Mouse (Mus musculus): ENCODE results near the gene Cngb1. TPM values are rescaled to one million over a fixed set of nuclear protein-coding genes. Genes with fewer than 3 reads are reported as not detected.

The Cngb1 gene
- polyA plus RNA-seq, 1 experiment from 2014 or later: 0.52 TPM

DNA sequence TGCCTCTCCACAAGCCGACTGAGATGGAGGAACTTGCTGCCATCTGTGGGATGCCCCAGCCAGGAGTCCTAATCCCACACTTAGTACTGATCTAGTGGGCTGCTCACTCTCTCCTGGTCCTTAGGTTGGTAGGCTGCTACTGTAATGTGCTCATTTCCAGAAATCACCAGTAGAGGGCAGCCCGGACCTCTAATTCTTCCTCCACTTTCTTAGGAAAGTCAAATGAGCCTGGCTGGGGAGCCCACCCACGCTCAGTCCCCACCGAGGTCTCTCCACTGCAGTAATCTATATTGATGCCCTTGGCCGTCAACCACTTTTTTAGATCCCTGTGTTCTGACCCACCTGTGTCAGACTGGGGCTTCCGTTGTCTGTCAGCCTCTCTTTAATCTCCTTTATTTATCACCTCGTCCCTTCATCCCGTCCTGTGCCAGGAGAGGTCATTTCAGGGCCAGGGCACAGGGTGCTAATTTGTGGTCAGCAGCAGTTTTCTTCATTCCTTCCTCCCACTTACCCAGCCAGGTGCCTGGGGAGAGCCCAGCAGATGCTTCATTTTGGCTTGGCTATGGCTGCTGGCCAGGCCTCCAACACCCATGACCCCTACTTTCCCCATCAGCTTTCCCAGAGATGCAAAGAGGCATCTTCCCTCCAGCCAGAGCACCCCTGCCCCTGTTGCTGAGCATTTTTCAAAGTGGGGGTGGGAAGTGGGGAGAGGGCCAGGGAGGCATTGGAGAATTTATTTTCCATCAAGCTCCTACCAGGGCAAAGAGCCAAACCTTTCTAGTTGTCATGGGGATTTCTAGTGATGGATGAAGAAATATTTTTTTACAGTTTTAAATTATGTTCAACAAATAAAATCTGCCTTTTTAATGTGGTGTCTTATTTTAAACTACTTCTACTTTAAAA is 40.5 kb upstream of the Cngb1 start:
- peak; percentile 88 for DNase-seq (ENCODE audit: low spot score)
- no peak overlapping the region for H3K4me2 ChIP-seq (ENCODE audit: low read length)
- peaks cover 14% of the 10 kb centered on the region for H3K4me1 ChIP-seq (ENCODE audit: control insufficient read depth, insufficient read depth, low read length)
- H3K27ac ChIP-seq (ENCODE audit: low read depth, low read length): no peak overlapping the region
- no peaks in the 10 kb centered on the region for H3K9me3 ChIP-seq (replicated peaks; ENCODE audit: control insufficient read depth, low read length)
- H3K36me3 ChIP-seq (ENCODE audit: control insufficient read depth, insufficient read depth, low read length): peaks cover 32% of the 10 kb centered on the region
- ATAC-seq: peak; percentile 64
- no peak overlapping the region for H3K4me3 ChIP-seq (ENCODE audit: low read depth, low read length)
- H3K27me3 ChIP-seq (replicated peaks; ENCODE audit: control insufficient read depth, insufficient read depth, low read length): no peaks in the 10 kb centered on the region
- 41% methylated on average over 8 of the region's 8 CpGs for whole genome bisulfite sequencing
- no peak overlapping the region for H3K9ac ChIP-seq (ENCODE audit: low read length)

DNA sequence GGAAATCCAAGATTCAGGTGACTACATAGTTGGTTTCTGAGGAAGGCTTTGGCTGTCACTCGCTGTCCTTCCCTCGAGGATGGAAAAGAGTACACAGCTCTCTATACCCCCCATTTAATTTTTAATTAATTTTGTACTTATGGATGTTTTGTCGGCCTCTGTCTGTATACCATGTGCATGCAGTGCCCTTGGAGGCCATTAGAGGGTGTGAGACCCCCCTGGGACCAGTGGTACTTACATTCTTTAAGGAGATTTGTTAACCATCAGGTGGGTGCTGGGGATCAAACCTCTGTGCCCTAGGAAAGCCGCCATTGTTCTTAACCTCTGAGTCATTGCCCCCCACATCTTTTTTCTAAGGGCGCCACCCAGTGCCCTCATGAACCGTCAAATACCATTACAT is 38.3 kb upstream of the Cngb1 start:
- H3K27ac ChIP-seq (ENCODE audit: low read depth, low read length): no peak overlapping the region
- no peak overlapping the region for H3K9ac ChIP-seq (ENCODE audit: low read length)
- DNase-seq (ENCODE audit: low spot score) (no peak), ATAC-seq (no peak)
- H3K36me3 ChIP-seq (ENCODE audit: control insufficient read depth, insufficient read depth, low read length): peaks cover 48% of the 10 kb centered on the region
- H3K4me1 ChIP-seq (ENCODE audit: control insufficient read depth, insufficient read depth, low read length): peaks cover 6% of the 10 kb centered on the region
- no peaks in the 10 kb centered on the region for H3K9me3 ChIP-seq (replicated peaks; ENCODE audit: control insufficient read depth, low read length)
- no peak overlapping the region for H3K4me2 ChIP-seq (ENCODE audit: low read length)
- 79% methylated on average over 6 of the region's 6 CpGs for WGBS
- no peak overlapping the region for H3K4me3 ChIP-seq (ENCODE audit: low read depth, low read length)
- no peaks in the 10 kb centered on the region for H3K27me3 ChIP-seq (replicated peaks; ENCODE audit: control insufficient read depth, insufficient read depth, low read length)

DNA sequence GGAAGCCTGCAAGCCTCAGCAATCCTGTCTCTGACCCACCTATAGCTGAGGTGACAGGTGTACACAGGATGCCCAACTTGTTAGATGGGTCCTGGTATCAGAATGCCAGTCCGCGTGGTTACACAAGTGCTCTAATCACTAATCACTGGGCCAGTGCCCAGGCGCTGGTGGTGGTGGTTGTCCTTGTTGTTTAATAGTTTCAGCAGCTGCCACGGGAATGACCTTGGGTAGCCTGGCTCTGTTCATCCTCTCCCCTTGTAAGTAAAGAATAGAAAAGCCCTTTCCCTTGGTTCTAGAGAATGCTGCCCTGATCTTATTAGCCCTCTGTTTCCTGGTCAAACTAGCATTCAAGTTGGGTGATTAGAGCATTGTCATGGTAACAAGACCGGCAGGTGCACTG is 35.3 kb upstream of the Cngb1 start:
- H3K27me3 ChIP-seq (replicated peaks; ENCODE audit: control insufficient read depth, insufficient read depth, low read length): no peaks in the 10 kb centered on the region
- DNase-seq (ENCODE audit: low spot score): no peak
- no peaks in the 10 kb centered on the region for H3K4me1 ChIP-seq (ENCODE audit: control insufficient read depth, insufficient read depth, low read length)
- no peak overlapping the region for H3K9ac ChIP-seq (ENCODE audit: low read length)
- H3K9me3 ChIP-seq (replicated peaks; ENCODE audit: control insufficient read depth, low read length): no peaks in the 10 kb centered on the region
- WGBS: 45% methylated on average over 5 of the region's 5 CpGs
- H3K4me2 ChIP-seq (ENCODE audit: low read length): no peak overlapping the region
- no peak for ATAC-seq
- H3K27ac ChIP-seq (ENCODE audit: low read depth, low read length): no peak overlapping the region
- H3K36me3 ChIP-seq (ENCODE audit: control insufficient read depth, insufficient read depth, low read length): peaks cover 67% of the 10 kb centered on the region
- no peak overlapping the region for H3K4me3 ChIP-seq (ENCODE audit: low read depth, low read length)

DNA sequence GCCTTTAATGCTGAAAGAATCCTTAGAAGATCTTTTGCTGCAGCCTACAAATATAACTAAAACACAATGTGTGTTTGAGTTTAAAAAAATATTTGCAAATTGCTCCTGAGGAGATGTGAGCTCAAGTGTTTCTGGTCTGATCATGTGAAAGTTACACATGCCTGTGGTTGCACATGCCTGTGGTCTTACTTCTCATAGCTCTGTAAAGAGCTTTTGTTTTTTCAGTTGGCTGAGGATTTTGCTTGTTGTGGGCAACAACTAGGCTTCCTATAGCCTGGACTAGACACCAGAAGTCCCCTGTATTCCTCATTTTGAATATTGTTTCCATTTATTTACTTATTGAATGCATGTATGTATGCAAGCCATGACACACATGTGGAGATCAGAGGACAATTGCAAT is 30.0 kb upstream of the Cngb1 start:
- Histone ChIP-seq H3K27ac (ENCODE audit: low read depth, low read length) (no peak overlapping the region), H3K4me3 (ENCODE audit: low read depth, low read length) (no peak overlapping the region), H3K4me2 (ENCODE audit: low read length) (no peak overlapping the region), H3K9me3 (replicated peaks; ENCODE audit: control insufficient read depth, low read length) (no peaks in the 10 kb centered on the region), H3K9ac (ENCODE audit: low read length) (no peak overlapping the region), H3K36me3 (ENCODE audit: control insufficient read depth, insufficient read depth, low read length) (peaks cover 29% of the 10 kb centered on the region), H3K4me1 (ENCODE audit: control insufficient read depth, insufficient read depth, low read length) (no peaks in the 10 kb centered on the region), H3K27me3 (replicated peaks; ENCODE audit: control insufficient read depth, insufficient read depth, low read length) (no peaks in the 10 kb centered on the region)
- no peak for ATAC-seq
- no peak for DNase-seq (ENCODE audit: low spot score)

DNA sequence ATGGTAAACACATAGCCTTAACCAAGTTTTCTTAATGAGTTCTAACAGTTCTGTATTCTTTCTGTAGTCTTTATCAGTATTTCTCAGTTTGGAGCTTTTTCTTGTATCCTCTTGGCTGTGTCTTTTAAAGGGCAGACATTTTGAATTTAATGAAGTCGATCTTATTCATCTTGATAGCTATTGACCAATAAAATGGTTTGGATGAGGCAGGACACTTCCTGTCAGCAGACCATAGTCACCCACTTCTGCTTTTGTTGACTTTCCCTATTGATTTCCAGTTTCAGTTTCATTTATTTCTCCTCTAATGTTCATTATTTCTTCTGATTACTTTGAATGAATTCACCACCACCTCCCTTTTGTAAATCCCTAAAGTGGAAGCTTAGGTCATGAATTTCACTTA is 29.3 kb upstream of the Cngb1 start:
- Histone ChIP-seq H3K27me3 (replicated peaks; ENCODE audit: control insufficient read depth, insufficient read depth, low read length) (no peaks in the 10 kb centered on the region), H3K4me3 (ENCODE audit: low read depth, low read length) (no peak overlapping the region), H3K9ac (ENCODE audit: low read length) (no peak overlapping the region), H3K4me1 (ENCODE audit: control insufficient read depth, insufficient read depth, low read length) (peaks cover under 1% of the 10 kb centered on the region), H3K9me3 (replicated peaks; ENCODE audit: control insufficient read depth, low read length) (no peaks in the 10 kb centered on the region), H3K27ac (ENCODE audit: low read depth, low read length) (no peak overlapping the region), H3K36me3 (ENCODE audit: control insufficient read depth, insufficient read depth, low read length) (peaks cover 23% of the 10 kb centered on the region), H3K4me2 (ENCODE audit: low read length) (no peak overlapping the region)
- DNase-seq (ENCODE audit: low spot score) (no peak), ATAC-seq (no peak)
- WGBS: 94% methylated on average over 1 of the region's 1 CpGs

DNA sequence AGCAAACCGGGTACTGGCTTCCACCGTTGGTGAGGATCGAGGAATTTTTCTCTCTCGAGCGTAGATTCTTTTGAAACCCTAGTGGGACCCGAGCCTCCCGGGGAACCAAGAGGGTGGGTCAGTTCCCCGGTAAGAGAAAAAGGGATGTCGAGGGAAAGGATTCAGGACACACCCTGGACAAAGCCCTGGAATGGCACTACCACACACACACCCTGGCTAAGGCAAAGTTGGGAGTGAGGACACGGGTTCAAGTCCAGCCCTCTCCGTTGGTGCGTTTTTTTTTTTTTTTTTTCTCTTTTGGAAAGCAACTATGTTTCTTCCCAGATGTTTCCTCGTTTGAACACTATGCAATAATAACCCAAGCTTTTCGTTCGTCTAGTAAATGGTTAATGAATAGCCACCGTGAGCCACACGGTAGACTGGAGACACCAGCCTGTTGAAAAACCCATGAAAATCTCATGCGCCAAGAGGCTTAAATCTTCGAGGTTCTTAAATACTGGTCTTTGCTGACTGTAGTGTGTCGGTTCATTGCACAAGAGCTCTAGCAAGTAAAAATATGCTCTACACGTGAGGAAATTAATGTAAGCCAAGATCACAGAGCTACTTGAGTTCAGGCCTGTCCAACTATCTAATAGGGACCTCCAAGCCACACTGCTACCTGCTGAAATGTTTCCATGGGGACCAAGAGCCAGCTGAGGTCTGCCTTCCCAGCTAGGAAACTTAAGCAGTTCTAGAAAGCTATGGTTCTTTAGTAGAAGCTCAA is 26.2 kb upstream of the Cngb1 start:
- Histone ChIP-seq H3K4me1 (ENCODE audit: control insufficient read depth, insufficient read depth, low read length) (peaks cover 10% of the 10 kb centered on the region), H3K27me3 (replicated peaks; ENCODE audit: control insufficient read depth, insufficient read depth, low read length) (no peaks in the 10 kb centered on the region), H3K9me3 (replicated peaks; ENCODE audit: control insufficient read depth, low read length) (no peaks in the 10 kb centered on the region), H3K9ac (ENCODE audit: low read length) (peak overlapping the region; percentile 93), H3K4me3 (ENCODE audit: low read depth, low read length) (peak overlapping the region; percentile 68), H3K27ac (ENCODE audit: low read depth, low read length) (peak overlapping the region; percentile 94), H3K36me3 (ENCODE audit: control insufficient read depth, insufficient read depth, low read length) (peaks cover 23% of the 10 kb centered on the region), H3K4me2 (ENCODE audit: low read length) (peak overlapping the region; percentile 69)
- 26% methylated on average over 21 of the region's 21 CpGs for WGBS
- no peak for DNase-seq (ENCODE audit: low spot score)
- ATAC-seq: peak; percentile 16; the same call in 1 of the 2 replicates

DNA sequence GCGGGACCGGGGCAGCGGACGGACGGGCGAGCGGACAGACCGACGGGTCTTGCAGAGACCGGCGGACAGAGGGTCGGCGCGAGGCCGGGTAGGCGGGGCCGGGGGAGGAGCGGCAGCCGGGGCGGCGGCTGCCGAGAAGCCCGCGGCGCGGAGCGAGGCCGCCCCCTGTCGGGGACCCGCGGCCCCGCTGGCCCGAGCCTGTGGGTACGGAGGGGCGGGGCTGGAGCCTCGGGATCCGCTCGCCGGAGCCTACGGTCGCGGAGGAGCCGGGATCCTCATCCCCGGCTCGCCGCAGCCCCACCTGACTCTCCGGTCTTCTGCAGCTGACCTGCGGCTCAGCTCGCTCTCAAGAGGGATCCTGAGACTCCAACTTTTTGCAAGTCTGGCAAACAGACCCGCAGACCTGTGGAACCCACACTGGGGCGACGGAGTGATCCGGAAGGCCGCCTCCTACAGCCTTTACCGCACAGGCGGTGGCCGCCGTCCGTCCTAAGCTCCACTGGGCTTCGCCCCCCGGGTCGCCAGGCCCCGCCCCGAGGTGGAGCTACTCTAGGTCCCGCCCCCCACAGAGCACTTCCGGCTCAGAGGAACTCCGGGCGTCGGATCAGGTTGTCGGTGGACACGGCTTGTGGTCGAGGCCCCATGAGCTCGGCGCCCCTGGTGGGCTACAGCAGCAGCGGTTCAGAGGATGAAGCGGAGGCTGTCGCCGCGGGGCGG is 25.5 kb upstream of the Cngb1 start, which contains the start of the genes Zfp319 and Usb1:
TSS of gene Zfp319 (minus strand) at position 231 of the 717 bp plus-strand sequence.
TSS of gene Usb1 (plus strand) at position 565 of the 717 bp plus-strand sequence.
- Histone ChIP-seq H3K36me3 (ENCODE audit: control insufficient read depth, insufficient read depth, low read length) (peaks cover 28% of the 10 kb centered on the region), H3K27ac (ENCODE audit: low read depth, low read length) (peak within 1 kb of the TSS; percentile 94), H3K4me3 (ENCODE audit: low read depth, low read length) (peak within 1 kb of the TSS; percentile 68), H3K27me3 (replicated peaks; ENCODE audit: control insufficient read depth, insufficient read depth, low read length) (no peaks in the 10 kb centered on the region), H3K9ac (ENCODE audit: low read length) (peak within 1 kb of the TSS; percentile 93), H3K4me2 (ENCODE audit: low read length) (peak within 1 kb of the TSS; percentile 69), H3K9me3 (replicated peaks; ENCODE audit: control insufficient read depth, low read length) (no peaks in the 10 kb centered on the region), H3K4me1 (ENCODE audit: control insufficient read depth, insufficient read depth, low read length) (peaks cover 10% of the 10 kb centered on the region)
- WGBS: under 1% methylated on average over 61 of the region's 80 CpGs
- ATAC-seq (peak; percentile 94), DNase-seq (ENCODE audit: low spot score) (peak; percentile 93)

DNA sequence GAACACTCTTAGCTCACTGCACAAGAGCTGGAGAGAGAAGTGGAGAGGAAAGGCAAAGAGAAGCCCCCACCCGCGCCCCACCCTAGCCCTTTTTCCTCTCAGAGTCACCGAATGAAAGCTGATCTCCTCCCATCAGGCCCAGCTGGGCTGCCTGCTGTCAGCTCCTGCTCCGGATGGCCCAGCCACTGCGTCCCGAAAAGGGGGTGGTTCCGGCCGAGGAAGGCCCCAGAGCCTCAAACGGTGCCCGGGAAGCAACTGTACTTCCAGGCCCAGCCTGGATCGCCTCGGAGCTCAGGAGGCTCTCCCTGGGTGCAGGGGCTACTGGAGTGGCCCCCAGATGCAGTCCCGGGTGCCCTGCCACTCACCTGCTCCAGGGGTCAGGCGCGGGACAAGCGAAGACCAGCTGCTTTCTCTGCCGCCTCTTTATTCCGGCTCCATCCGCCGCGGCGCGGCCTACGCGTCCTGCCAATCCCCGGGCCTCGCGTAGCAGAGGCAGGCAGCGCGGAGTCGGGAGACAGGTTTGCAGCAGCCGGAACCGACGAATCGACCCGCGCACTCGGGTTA is 24.9 kb upstream of the Cngb1 start:
- WGBS: under 1% methylated on average over 38 of the region's 38 CpGs
- Histone ChIP-seq H3K4me1 (ENCODE audit: control insufficient read depth, insufficient read depth, low read length) (peaks cover 10% of the 10 kb centered on the region), H3K4me2 (ENCODE audit: low read length) (peak overlapping the region; percentile 69), H3K9me3 (replicated peaks; ENCODE audit: control insufficient read depth, low read length) (no peaks in the 10 kb centered on the region), H3K36me3 (ENCODE audit: control insufficient read depth, insufficient read depth, low read length) (peaks cover 34% of the 10 kb centered on the region), H3K27ac (ENCODE audit: low read depth, low read length) (peak overlapping the region; percentile 94), H3K27me3 (replicated peaks; ENCODE audit: control insufficient read depth, insufficient read depth, low read length) (no peaks in the 10 kb centered on the region), H3K9ac (ENCODE audit: low read length) (peak overlapping the region; percentile 93), H3K4me3 (ENCODE audit: low read depth, low read length) (peak overlapping the region; percentile 68)
- ATAC-seq (peak; percentile 60), DNase-seq (ENCODE audit: low spot score) (peak; percentile 62)

All from forebrain, embryonic 14.5 days (tissue).